Mouse (Mus musculus) heart, embryonic 11.5 days (tissue): ENCODE results near the gene Etfdh. TPM values are rescaled to one million over a fixed set of nuclear protein-coding genes. Genes with fewer than 3 reads are reported as not detected.
A peak's percentile ranks its signal among the peaks of the same experiment; 100 is the strongest.

Experiments
- ATAC-seq: fragments of 200-750 bp; cut with Nextera tagmentation; replicated peaks from 2 replicates; pipeline ENCODE4 v1.8.0; 2017; ENCODE audit warnings: moderate library complexity; ENCODE audit not compliant: insufficient number of reproducible peaks, low FRiP score, low TSS enrichment
- H3K27ac ChIP-seq: fragments of 300-500 bp; sonication (generic); 2 replicates; pipeline ENCODE4 v1.5.1; 2014; ENCODE audit warnings: mild to moderate bottlenecking, low read depth, low read length
- H3K27me3 ChIP-seq: fragments of 300-500 bp; sonication (generic); 2 replicates; pipeline ENCODE4 v1.6.1; 2014; ENCODE audit warnings: mild to moderate bottlenecking, low read length, mixed read lengths; ENCODE audit not compliant: control insufficient read depth, insufficient read depth
- H3K36me3 ChIP-seq: fragments of 300-500 bp; sonication (generic); 2 replicates; pipeline ENCODE4 v1.6.1; 2014; ENCODE audit warnings: mild to moderate bottlenecking, low read length, moderate library complexity, mixed read lengths; ENCODE audit not compliant: control insufficient read depth, insufficient read depth
- H3K4me1 ChIP-seq: fragments of 300-500 bp; sonication (generic); 2 replicates; pipeline ENCODE4 v1.6.1; 2014; ENCODE audit warnings: low read length; ENCODE audit not compliant: control insufficient read depth, insufficient read depth
- H3K4me2 ChIP-seq: fragments of 300-500 bp; sonication (generic); 2 replicates; pipeline ENCODE4 v1.6.1; 2014; ENCODE audit warnings: mild to moderate bottlenecking, moderate library complexity
- H3K4me3 ChIP-seq: fragments of 300-500 bp; sonication (generic); 2 replicates; pipeline ENCODE4 v1.5.1; 2014; ENCODE audit warnings: low read depth, low read length
- H3K9ac ChIP-seq: fragments of 300-500 bp; sonication (generic); 2 replicates; pipeline ENCODE4 v1.6.1; 2014; ENCODE audit warnings: mild to moderate bottlenecking, low read depth, low read length, moderate library complexity
- H3K9me3 ChIP-seq: fragments of 300-500 bp; sonication (generic); replicated peaks from 2 replicates; pipeline ENCODE4 v1.6.1; 2016; ENCODE audit warnings: low read length; ENCODE audit not compliant: control insufficient read depth
- WGBS: fragments of 180-500 bp; shearing (Covaris S2); extraction: QIAGEN DNeasy Blood & Tissue Kit; methylation state at CpG from one replicate; pipeline ENCODE4 v1.1.7; 2014; ENCODE audit not compliant: insufficient replicate concordance; 5-methylcytosine and 5-hydroxymethylcytosine counted together
- polyA plus RNA-seq: library from polyadenylated mRNA; unstranded; fragments of >200 nt; fragmentation: Nextera tagmentation; extraction: Ambion mirVana; gene quantifications from 2 replicates; pipeline ENCODE4 v1.2.1, GENCODE M21; 2014

Etfdh gene
- polyA plus RNA-seq: 124 and 141 TPM in 2 replicates

DNA sequence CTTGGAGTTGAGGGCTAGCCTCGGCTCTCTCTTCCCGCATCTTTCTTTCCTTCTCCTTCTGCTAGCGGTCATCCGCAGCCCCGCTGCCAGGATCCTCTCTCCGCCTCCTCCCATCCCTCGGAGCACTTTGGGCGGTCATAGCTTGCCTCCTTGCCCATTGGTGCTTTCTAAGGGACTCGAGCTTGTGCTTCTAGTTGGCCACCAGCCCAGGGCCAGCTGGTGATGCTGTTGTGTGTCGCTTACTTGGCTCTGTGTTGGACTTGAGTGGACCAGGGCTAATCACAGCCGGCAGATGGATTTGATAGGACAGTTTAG lies at the start of gene Etfdh:
Etfdh (minus strand) TSS at position 85 of the 315 bp plus-strand sequence.
- Histone ChIP-seq H3K36me3 (peaks cover 17% of the 10 kb centered on the region), H3K27ac (peak within 1 kb of the TSS; percentile 84), H3K4me2 (peak within 1 kb of the TSS; percentile 82), H3K9ac (peak within 1 kb of the TSS; percentile 90), H3K4me3 (peak within 1 kb of the TSS; percentile 85), H3K4me1 (no peaks in the 10 kb centered on the region), H3K9me3 (no peaks in the 10 kb centered on the region), H3K27me3 (no peaks in the 10 kb centered on the region)
- 2% methylated on average over 11 of the region's 11 CpGs for WGBS
- ATAC-seq: peak; percentile 43; the same call in 1 of the 2 replicates

DNA sequence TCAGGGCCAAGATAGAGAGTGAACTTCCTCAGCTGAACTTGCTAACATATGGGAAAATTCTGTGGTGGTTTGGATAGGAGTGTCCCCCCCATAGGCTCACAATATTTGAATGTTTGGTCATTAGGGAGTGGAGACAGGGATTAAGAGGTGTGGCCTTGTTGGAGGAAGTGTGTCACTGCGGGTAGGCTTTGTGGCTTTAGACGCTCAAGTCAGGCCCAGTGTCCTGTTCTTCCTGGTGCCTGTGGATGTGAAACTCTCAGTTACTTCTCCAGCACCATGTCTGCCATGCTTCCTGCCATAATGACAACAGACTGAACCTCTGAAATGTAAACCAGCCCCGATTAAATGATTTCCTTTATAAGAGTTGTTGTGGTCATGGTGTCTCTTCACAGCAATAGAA lies 47.1 kb upstream of the Etfdh start:
- Histone ChIP-seq H3K9ac (no peak overlapping the region), H3K36me3 (no peaks in the 10 kb centered on the region), H3K27ac (no peak overlapping the region), H3K4me1 (no peaks in the 10 kb centered on the region), H3K9me3 (no peaks in the 10 kb centered on the region), H3K4me2 (no peak overlapping the region), H3K4me3 (no peak overlapping the region), H3K27me3 (no peaks in the 10 kb centered on the region)
- no peak for ATAC-seq
- 86% methylated on average over 3 of the region's 3 CpGs for WGBS

DNA sequence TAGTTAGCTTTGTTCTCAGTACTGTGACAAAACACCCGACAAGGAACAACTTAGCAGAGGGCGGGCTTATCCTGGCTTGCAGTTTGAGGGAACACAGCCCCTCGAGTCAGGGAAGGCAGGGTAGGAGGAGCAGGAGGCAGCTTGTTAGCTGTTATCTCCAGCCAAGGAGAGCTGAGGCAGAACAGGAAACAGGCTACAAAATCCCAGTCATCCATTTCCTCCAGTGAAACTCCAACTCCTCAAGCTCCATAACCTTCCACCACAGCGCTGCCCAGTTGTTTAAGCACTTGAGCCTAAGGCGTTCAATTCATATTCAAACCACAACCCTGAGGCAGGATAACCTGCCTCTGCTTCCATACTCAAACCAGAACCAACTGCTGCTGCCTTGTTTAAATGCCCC lies 45.3 kb upstream of the Etfdh start:
- 75% methylated on average over 5 of the region's 5 CpGs for WGBS
- no peaks in the 10 kb centered on the region for H3K36me3 ChIP-seq
- H3K27ac ChIP-seq: no peak overlapping the region
- ATAC-seq: no peak
- H3K27me3 ChIP-seq: no peaks in the 10 kb centered on the region
- H3K4me1 ChIP-seq: no peaks in the 10 kb centered on the region
- H3K9me3 ChIP-seq: no peaks in the 10 kb centered on the region
- no peak overlapping the region for H3K9ac ChIP-seq
- H3K4me2 ChIP-seq: no peak overlapping the region
- no peak overlapping the region for H3K4me3 ChIP-seq

DNA sequence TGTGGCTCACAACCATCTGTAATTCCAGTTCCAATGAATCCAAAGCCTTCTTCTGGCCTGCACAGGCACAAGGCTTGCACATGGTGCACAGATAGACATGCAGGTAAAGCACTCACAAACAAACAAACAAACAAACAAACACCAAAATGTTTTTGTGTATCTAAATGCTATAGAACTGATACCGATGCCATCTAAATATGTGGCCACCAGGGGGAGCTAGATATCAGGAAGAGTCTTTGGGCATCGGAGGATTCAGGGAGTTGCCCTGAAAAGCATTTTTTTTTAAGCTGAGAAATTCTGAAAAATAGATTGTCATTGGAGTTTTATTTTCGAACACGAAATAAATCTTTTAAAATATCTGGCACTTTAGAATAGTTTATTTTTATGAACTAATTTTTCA lies 43.8 kb upstream of the Etfdh start:
- WGBS: 14% methylated on average over 4 of the region's 4 CpGs
- Histone ChIP-seq H3K36me3 (no peaks in the 10 kb centered on the region), H3K4me3 (no peak overlapping the region), H3K27ac (no peak overlapping the region), H3K4me2 (no peak overlapping the region), H3K4me1 (no peaks in the 10 kb centered on the region), H3K9ac (no peak overlapping the region), H3K27me3 (no peaks in the 10 kb centered on the region), H3K9me3 (no peaks in the 10 kb centered on the region)
- no peak for ATAC-seq

DNA sequence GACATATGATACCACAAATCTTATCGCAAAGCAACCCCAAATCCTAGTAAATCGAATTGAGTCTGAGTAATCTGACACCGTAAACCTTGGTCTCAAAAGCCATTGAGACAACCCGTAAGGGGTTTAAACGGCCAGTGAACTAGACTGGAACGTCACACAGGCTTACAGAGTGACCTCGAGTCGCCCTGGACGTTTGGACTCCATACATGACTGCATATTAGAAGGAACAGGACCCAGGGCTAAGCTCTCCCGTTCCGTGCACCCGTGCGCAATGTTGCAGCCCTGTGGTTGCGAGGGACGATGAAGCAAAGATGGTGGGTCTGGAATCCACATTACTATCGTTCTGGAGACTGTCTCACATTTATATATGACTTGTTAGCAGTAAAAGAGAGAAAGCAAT lies 42.9 kb upstream of the Etfdh start:
- Histone ChIP-seq H3K4me1 (no peaks in the 10 kb centered on the region), H3K9ac (no peak overlapping the region), H3K27ac (no peak overlapping the region), H3K27me3 (no peaks in the 10 kb centered on the region), H3K9me3 (no peaks in the 10 kb centered on the region), H3K36me3 (no peaks in the 10 kb centered on the region), H3K4me3 (no peak overlapping the region), H3K4me2 (no peak overlapping the region)
- 81% methylated on average over 16 of the region's 16 CpGs for WGBS
- ATAC-seq: no peak

DNA sequence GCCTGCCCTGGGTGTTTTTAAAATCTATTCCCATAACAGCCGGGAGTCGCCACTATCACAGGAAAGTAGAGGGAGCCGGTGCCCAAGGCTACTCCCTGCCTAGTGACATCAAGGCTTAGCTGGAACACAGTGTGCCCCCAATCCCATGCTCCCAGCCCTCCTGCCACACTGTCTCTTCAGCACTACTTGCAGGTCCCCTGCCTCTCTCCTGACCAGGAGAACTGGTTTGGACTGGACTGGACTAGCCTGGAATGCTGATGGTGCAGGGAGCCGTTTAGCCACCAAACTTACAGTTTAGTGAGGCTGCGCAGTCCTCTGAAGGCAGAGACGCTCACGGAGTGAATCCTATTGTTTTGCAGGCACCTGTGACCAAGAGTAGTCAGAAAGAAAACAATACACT lies 41.3 kb upstream of the Etfdh start:
- Histone ChIP-seq H3K9me3 (no peaks in the 10 kb centered on the region), H3K27ac (no peak overlapping the region), H3K4me3 (no peak overlapping the region), H3K4me1 (no peaks in the 10 kb centered on the region), H3K4me2 (no peak overlapping the region), H3K27me3 (no peaks in the 10 kb centered on the region), H3K36me3 (no peaks in the 10 kb centered on the region), H3K9ac (no peak overlapping the region)
- ATAC-seq: no peak
- WGBS: 73% methylated on average over 7 of the region's 7 CpGs

DNA sequence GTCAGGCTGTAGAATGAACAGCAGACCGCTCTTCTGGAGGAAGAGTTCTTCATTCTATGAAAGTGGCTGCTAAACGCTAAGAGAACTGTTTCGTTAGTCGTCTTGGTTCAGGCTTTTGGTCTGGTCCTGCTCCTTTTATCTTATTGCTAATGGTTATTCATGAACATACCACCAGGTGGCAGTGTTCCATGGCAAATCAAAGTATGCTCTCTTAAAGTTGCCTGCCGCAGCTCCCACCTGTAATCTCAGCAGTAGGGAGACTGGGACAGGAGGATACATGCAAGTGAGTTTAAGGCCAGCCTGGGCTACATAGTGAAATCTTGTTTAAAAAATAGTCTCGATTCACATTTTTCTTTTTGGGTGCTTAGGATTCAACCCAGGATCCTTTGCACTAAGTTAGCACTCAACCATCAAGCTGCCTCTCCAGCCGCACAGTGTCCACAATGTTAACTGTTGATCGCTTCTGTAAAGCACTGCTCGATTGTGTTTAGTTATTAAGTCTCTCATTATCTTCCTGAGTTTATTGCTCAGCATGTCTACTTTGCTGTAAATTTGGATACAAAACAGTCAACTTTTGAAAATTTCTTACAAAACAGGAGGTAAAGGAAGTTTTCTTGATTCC lies 35.6 kb upstream of the Etfdh start:
- Histone ChIP-seq H3K9me3 (no peaks in the 10 kb centered on the region), H3K9ac (no peak overlapping the region), H3K36me3 (no peaks in the 10 kb centered on the region), H3K4me1 (no peaks in the 10 kb centered on the region), H3K27ac (no peak overlapping the region), H3K4me2 (no peak overlapping the region), H3K4me3 (no peak overlapping the region), H3K27me3 (no peaks in the 10 kb centered on the region)
- 36% methylated on average over 9 of the region's 9 CpGs for whole genome bisulfite sequencing
- no peak; the same call in 1 of the 2 replicates for ATAC-seq

DNA sequence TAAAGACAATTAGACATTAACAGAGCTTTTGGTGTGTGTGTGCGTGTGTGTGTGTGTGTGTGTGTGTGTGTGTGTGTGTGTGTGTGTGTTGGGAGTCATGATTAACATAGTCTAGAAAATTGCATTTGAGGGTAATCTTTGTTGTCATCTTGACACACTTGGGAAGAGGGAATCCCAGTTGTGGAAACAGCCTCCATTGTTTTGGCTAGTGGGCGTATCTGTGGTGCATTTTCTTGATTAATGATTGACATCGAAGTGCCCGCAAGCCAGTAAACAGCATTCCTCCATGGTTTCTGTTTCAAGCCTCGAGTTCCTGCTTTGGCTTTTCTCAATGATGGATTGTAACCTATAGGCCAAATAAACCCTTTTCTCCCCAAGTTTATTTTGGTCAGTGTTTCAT lies 27.4 kb upstream of the Etfdh start:
- no peaks in the 10 kb centered on the region for H3K4me1 ChIP-seq
- no peaks in the 10 kb centered on the region for H3K9me3 ChIP-seq
- H3K36me3 ChIP-seq: no peaks in the 10 kb centered on the region
- H3K27me3 ChIP-seq: no peaks in the 10 kb centered on the region
- H3K4me2 ChIP-seq: no peak overlapping the region
- 67% methylated on average over 5 of the region's 5 CpGs for WGBS
- ATAC-seq: no peak
- no peak overlapping the region for H3K4me3 ChIP-seq
- H3K27ac ChIP-seq: no peak overlapping the region
- H3K9ac ChIP-seq: no peak overlapping the region

DNA sequence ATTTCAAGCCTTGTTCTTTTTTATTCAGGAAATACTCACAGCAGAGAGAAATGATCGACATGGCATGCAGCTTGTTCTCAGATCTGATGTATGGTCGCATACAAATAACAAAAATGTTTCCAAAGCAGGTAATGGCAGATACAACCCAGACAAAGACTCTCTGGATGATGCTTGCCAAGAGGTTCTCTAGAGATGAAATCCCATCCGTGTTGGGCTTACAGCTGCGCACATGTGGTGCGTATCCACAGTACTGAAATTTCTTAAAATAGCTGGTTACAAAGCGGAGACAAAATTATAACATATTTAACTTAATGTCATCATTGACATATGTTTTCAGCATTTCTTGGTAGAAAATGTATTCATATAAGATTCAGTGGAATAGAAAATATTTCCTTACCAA lies 22.8 kb upstream of the Etfdh start:
- no peak overlapping the region for H3K4me2 ChIP-seq
- no peaks in the 10 kb centered on the region for H3K36me3 ChIP-seq
- H3K9ac ChIP-seq: no peak overlapping the region
- ATAC-seq: no peak
- H3K9me3 ChIP-seq: no peaks in the 10 kb centered on the region
- WGBS: 87% methylated on average over 6 of the region's 6 CpGs
- no peak overlapping the region for H3K4me3 ChIP-seq
- H3K27me3 ChIP-seq: no peaks in the 10 kb centered on the region
- no peaks in the 10 kb centered on the region for H3K4me1 ChIP-seq
- H3K27ac ChIP-seq: no peak overlapping the region
